Mouse (Mus musculus) myocyte (in vitro differentiated cells): ENCODE results near the gene Acss1. TPM values are rescaled to one million over a fixed set of nuclear protein-coding genes. Genes with fewer than 3 reads are reported as not detected.

Experiments used
- H3K27me3 ChIP-seq: one replicate; pipeline ENCODE4 v1.6.1; 2011; ENCODE audit not compliant: control insufficient read depth, insufficient read depth, insufficient read length
- H3K36me3 ChIP-seq: one replicate; pipeline ENCODE4 v1.6.1; 2011; ENCODE audit not compliant: control insufficient read depth, insufficient read depth
- H3K4me2 ChIP-seq: one replicate; pipeline ENCODE4 v1.6.1; 2011; ENCODE audit warnings: low read depth, control low read depth
- H3K4me3 ChIP-seq: one replicate; pipeline ENCODE4 v1.5.1; 2011; ENCODE audit warnings: mild to moderate bottlenecking, control low read depth, moderate library complexity
- H3K79me2 ChIP-seq: one replicate; pipeline ENCODE4 v1.6.1; 2011; ENCODE audit not compliant: control insufficient read depth, insufficient read depth
- H3ac ChIP-seq: one replicate; pipeline ENCODE4 v1.6.1; 2011; ENCODE audit not compliant: control insufficient read depth, insufficient read length
- CEBPB ChIP-seq: IDR thresholded peaks from 2 replicates; pipeline ENCODE4 v1.6.1; 2011; ENCODE audit warnings: mild to moderate bottlenecking, moderate library complexity; ENCODE audit not compliant: poor library complexity, insufficient read depth, severe bottlenecking
- E2F4 ChIP-seq: IDR thresholded peaks from one replicate; pipeline ENCODE4 v1.6.1; 2011; ENCODE audit warnings: mild to moderate bottlenecking, control low read depth, moderate library complexity; ENCODE audit not compliant: insufficient read depth
- MAX ChIP-seq: IDR thresholded peaks from one replicate; pipeline ENCODE4 v1.6.1; 2011; ENCODE audit warnings: low read depth, mild to moderate bottlenecking, control low read depth
- MYOD1 ChIP-seq, 3 experiments: IDR thresholded peaks; one replicate each; pipeline ENCODE4 v1.6.1; 2011; ENCODE audit warnings: control low read depth in 2 of 3, low read depth in 2 of 3, mild to moderate bottlenecking in 2 of 3, moderate library complexity in 1 of 3; ENCODE audit not compliant: insufficient read length in 2 of 3, control insufficient read depth in 1 of 3
- MYOG ChIP-seq, 3 experiments: IDR thresholded peaks; one replicate each; pipeline ENCODE4 v1.6.1; 2011; ENCODE audit warnings: control low read depth in 2 of 3, low read depth in 2 of 3, mild to moderate bottlenecking in 2 of 3; ENCODE audit not compliant: insufficient read length in 2 of 3, control insufficient read depth in 1 of 3, insufficient read depth in 1 of 3
- POLR2A ChIP-seq: IDR thresholded peaks from one replicate; pipeline ENCODE4 v1.6.1; 2011; ENCODE audit warnings: low read depth, mild to moderate bottlenecking, control low read depth, moderate library complexity; ENCODE audit not compliant: insufficient read length
- POLR2AphosphoS2 ChIP-seq: IDR thresholded peaks from one replicate; pipeline ENCODE4 v1.6.1; 2011; ENCODE audit warnings: low read depth, control low read depth; ENCODE audit not compliant: insufficient read length
- REST ChIP-seq: IDR thresholded peaks from one replicate; pipeline ENCODE4 v1.6.1; 2011; ENCODE audit warnings: mild to moderate bottlenecking, control low read depth, moderate library complexity; ENCODE audit not compliant: insufficient read depth, insufficient read length
- SRF ChIP-seq: IDR thresholded peaks from one replicate; pipeline ENCODE4 v1.6.1; 2011; ENCODE audit warnings: low read depth; ENCODE audit not compliant: control insufficient read depth, insufficient read length
- TCF12 ChIP-seq: IDR thresholded peaks from one replicate; pipeline ENCODE4 v1.6.1; 2011; ENCODE audit warnings: mild to moderate bottlenecking, control low read depth; ENCODE audit not compliant: poor library complexity, insufficient read depth, severe bottlenecking
- TCF3 ChIP-seq: IDR thresholded peaks from one replicate; pipeline ENCODE4 v1.6.1; 2011; ENCODE audit warnings: low read depth, control low read depth; ENCODE audit not compliant: insufficient read length
- USF1 ChIP-seq: IDR thresholded peaks from one replicate; pipeline ENCODE4 v1.6.1; 2011; ENCODE audit warnings: low read depth, mild to moderate bottlenecking, control low read depth, moderate library complexity
- polyA plus RNA-seq: library from polyadenylated mRNA; unstranded; fragments of >200 nt; fragmentation: generic; extraction: Trizol; gene quantifications from one replicate; pipeline ENCODE4 v1.2.1, GENCODE M21; 2012; ENCODE audit warnings: missing spikeins

Acss1 gene
- polyA plus RNA-seq, 1 experiment, result not detected

- H3K4me2 ChIP-seq, result no peak overlapping the region
- TF ChIP-seq TCF3 (no peak), USF1 (no peak), CEBPB (no peak), MYOD1 (IDR thresholded peaks at IDR 0.05; ENCODE audit: control insufficient read depth in 1 of 3, insufficient read length in 2 of 3, low read depth in 2 of 3) (no peak), E2F4 (no peak), MYOG (IDR thresholded peaks at IDR 0.05; ENCODE audit: control insufficient read depth in 1 of 3, insufficient read depth in 1 of 3, insufficient read length in 2 of 3, low read depth in 2 of 3) (no peak), POLR2AphosphoS2 (no peak), REST (no peak), TCF12 (no peak), SRF (no peak), POLR2A (no peak), MAX (no peak)
- peaks cover 5% of the 10 kb centered on the region for H3K27me3 ChIP-seq
Observed at GRCm38 (mm10) chr2:150650511-150651074, 17.7 kb downstream of the Acss1 start.

GRCm38 (mm10) chr2:150648300-150648895, 19.9 kb downstream of the Acss1 start:
- TF ChIP-seq USF1 (no peak), CEBPB (no peak), MAX (no peak), SRF (no peak), MYOD1 (IDR thresholded peaks at IDR 0.05; ENCODE audit: control insufficient read depth in 1 of 3, insufficient read length in 2 of 3, low read depth in 2 of 3) (no peak), E2F4 (no peak), POLR2AphosphoS2 (no peak), MYOG (IDR thresholded peaks at IDR 0.05; ENCODE audit: control insufficient read depth in 1 of 3, insufficient read depth in 1 of 3, insufficient read length in 2 of 3, low read depth in 2 of 3) (no peak), TCF3 (no peak), REST (no peak), TCF12 (no peak), POLR2A (no peak)

More at GRCm38 (mm10) chr2:150650511-150651074, 17.7 kb downstream of the Acss1 start:
- no peaks in the 10 kb centered on the region for H3K79me2 ChIP-seq
- no peak overlapping the region for H3ac ChIP-seq
- H3K36me3 ChIP-seq, result no peaks in the 10 kb centered on the region
- H3K4me3 ChIP-seq, result no peak overlapping the region

GRCm38 (mm10) chr2:150647681-150648299, 20.5 kb downstream of the Acss1 start:
- no peak for TF ChIP-seq REST
- TF ChIP-seq MYOD1 (IDR thresholded peaks at IDR 0.05; ENCODE audit: control insufficient read depth in 1 of 3, insufficient read length in 2 of 3, low read depth in 2 of 3), result no peak
- no peak for TF ChIP-seq POLR2AphosphoS2
- no peak for TF ChIP-seq E2F4
- no peak for TF ChIP-seq POLR2A
- no peak for TF ChIP-seq MAX
- no peak for TF ChIP-seq USF1
- TF ChIP-seq TCF3, result no peak
- TF ChIP-seq MYOG (IDR thresholded peaks at IDR 0.05; ENCODE audit: control insufficient read depth in 1 of 3, insufficient read depth in 1 of 3, insufficient read length in 2 of 3, low read depth in 2 of 3), result no peak
- no peak for TF ChIP-seq SRF
- no peak for TF ChIP-seq CEBPB
- no peak for TF ChIP-seq TCF12
- peaks cover 5% of the 10 kb centered on the region for H3K27me3 ChIP-seq
- H3K4me2 ChIP-seq, result no peak overlapping the region
- H3K79me2 ChIP-seq, result no peaks in the 10 kb centered on the region
- no peak overlapping the region for H3K4me3 ChIP-seq
- no peaks in the 10 kb centered on the region for H3K36me3 ChIP-seq
- H3ac ChIP-seq, result no peak overlapping the region

More at GRCm38 (mm10) chr2:150648300-150648895, 19.9 kb downstream of the Acss1 start:
- no peaks in the 10 kb centered on the region for H3K79me2 ChIP-seq
- no peaks in the 10 kb centered on the region for H3K36me3 ChIP-seq
- no peak overlapping the region for H3ac ChIP-seq
- peaks cover 5% of the 10 kb centered on the region for H3K27me3 ChIP-seq
- H3K4me3 ChIP-seq, result no peak overlapping the region
- no peak overlapping the region for H3K4me2 ChIP-seq

- Histone ChIP-seq H3K4me3 (no peak overlapping the region), H3ac (no peak overlapping the region), H3K79me2 (no peaks in the 10 kb centered on the region), H3K27me3 (peaks cover 5% of the 10 kb centered on the region), H3K36me3 (no peaks in the 10 kb centered on the region), H3K4me2 (no peak overlapping the region)
- TF ChIP-seq MYOD1 (IDR thresholded peaks at IDR 0.05; ENCODE audit: control insufficient read depth in 1 of 3, insufficient read length in 2 of 3, low read depth in 2 of 3) (peak in 2 of 3 experiments; percentile 60 to 90), E2F4 (no peak), MAX (no peak), USF1 (no peak), TCF3 (no peak), MYOG (IDR thresholded peaks at IDR 0.05; ENCODE audit: control insufficient read depth in 1 of 3, insufficient read depth in 1 of 3, insufficient read length in 2 of 3, low read depth in 2 of 3) (peak in 1 of 3 experiments; percentile 81), REST (no peak), POLR2A (no peak), POLR2AphosphoS2 (no peak), SRF (no peak), TCF12 (peak; percentile 49), CEBPB (no peak)
Observed at GRCm38 (mm10) chr2:150646411-150647121, 21.7 kb downstream of the Acss1 start.
